Mouse (Mus musculus) C2C12 (cell line): Measurements from ENCODE around the gene Myh9.

Source experiments
- CTCF ChIP-seq: IDR thresholded peaks from one replicate; pipeline ENCODE4 v1.5.1; 2011; ENCODE audit not compliant: control insufficient read depth, insufficient read depth, insufficient read length
- MAX ChIP-seq: IDR thresholded peaks from one replicate; pipeline ENCODE4 v1.6.1; 2011; ENCODE audit warnings: mild to moderate bottlenecking, control low read depth

DNA sequence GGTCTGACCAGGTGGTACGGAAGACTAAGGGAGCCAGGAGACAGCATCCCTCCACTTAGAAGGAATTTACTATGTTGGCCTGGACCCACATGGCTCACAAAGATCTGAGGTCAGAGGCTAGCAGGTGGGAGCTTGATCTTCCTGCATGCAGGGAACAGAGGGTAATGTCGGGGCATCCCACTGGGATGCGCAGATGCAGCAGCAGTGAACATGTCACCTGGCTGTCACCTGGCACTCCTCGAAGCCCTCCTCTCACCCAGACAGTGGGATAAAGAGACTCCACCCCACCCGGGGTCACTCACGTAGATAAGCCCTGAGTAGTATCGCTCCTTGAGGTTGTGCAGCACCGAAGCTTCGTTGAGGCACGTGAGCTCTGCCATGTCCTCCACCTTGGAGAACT, 29.4 kb downstream of the Myh9 start:
- TF ChIP-seq CTCF (no peak), MAX (no peak)
